Mouse (Mus musculus): ENCODE data around the gene Zcchc14.

Gene Zcchc14

GRCm38 (mm10) chr8:121661631-121662357, 9.1 kb upstream of the Zcchc14 start:
- no peak for DNase-seq

GRCm38 (mm10) chr8:121660602-121661001, 7.9 kb upstream of the Zcchc14 start:
- DNase-seq = no peak

- no peak for DNase-seq
Observed at GRCm38 (mm10) chr8:121654966-121655494, 2.3 kb upstream of the Zcchc14 start.

GRCm38 (mm10) chr8:121654131-121654530, 1.4 kb upstream of the Zcchc14 start:
- no peak for DNase-seq

GRCm38 (mm10) chr8:121653340-121654019, 779 bp upstream of the Zcchc14 start:
- no peak for DNase-seq

- DNase-seq = no peak
Observed at GRCm38 (mm10) chr8:121651874-121652361, 783 bp downstream of the Zcchc14 start.

GRCm38 (mm10) chr8:121651308-121651873, 1.3 kb downstream of the Zcchc14 start:
- peak; percentile 23 for DNase-seq

- DNase-seq = no peak
Observed at GRCm38 (mm10) chr8:121650389-121651307, 2.1 kb downstream of the Zcchc14 start.

- no peak for DNase-seq
Observed at GRCm38 (mm10) chr8:121649904-121650303, 2.8 kb downstream of the Zcchc14 start.

- no peak for DNase-seq
Observed at GRCm38 (mm10) chr8:121649423-121649822, 3.3 kb downstream of the Zcchc14 start.

GRCm38 (mm10) chr8:121648451-121648850, 4.2 kb downstream of the Zcchc14 start:
- no peak for DNase-seq

GRCm38 (mm10) chr8:121647511-121648215, 5.0 kb downstream of the Zcchc14 start:
- DNase-seq = no peak

- no peak for DNase-seq
Observed at GRCm38 (mm10) chr8:121643384-121643783, 9.3 kb downstream of the Zcchc14 start.

GRCm38 (mm10) chr8:121642804-121643203, 9.9 kb downstream of the Zcchc14 start:
- no peak for DNase-seq

- DNase-seq = no peak
Observed at GRCm38 (mm10) chr8:121636180-121636579, 16.5 kb downstream of the Zcchc14 start.

GRCm38 (mm10) chr8:121635534-121635933, 17.2 kb downstream of the Zcchc14 start:
- peak; percentile 24 for DNase-seq

- no peak for DNase-seq
Observed at GRCm38 (mm10) chr8:121632401-121632800, 20.3 kb downstream of the Zcchc14 start.

GRCm38 (mm10) chr8:121631645-121632071, 21.0 kb downstream of the Zcchc14 start:
- DNase-seq = no peak

GRCm38 (mm10) chr8:121628681-121629080, 24.0 kb downstream of the Zcchc14 start:
- DNase-seq = no peak

- DNase-seq = no peak
Observed at GRCm38 (mm10) chr8:121623043-121623442, 29.7 kb downstream of the Zcchc14 start.

GRCm38 (mm10) chr8:121621879-121622278, 30.8 kb downstream of the Zcchc14 start:
- no peak for DNase-seq

All from thymus, postnatal 4 days (tissue).